Mouse (Mus musculus) neural tube, embryonic 11.5 days (tissue): ENCODE measurements at regions not wholly inside any gene's neighbourhood (a gene's known extent, or its start where the extent isn't known, plus 50 kb on each side); places are given as distances from the start of the nearest gene placed in this dataset.

Experiments
- ATAC-seq: fragments of 200-750 bp; cut with Nextera tagmentation; 2 replicates; pipeline ENCODE4 v1.8.0; 2017; ENCODE audit warnings: moderate number of reproducible peaks, mild to moderate bottlenecking, moderate TSS enrichment, moderate library complexity; ENCODE audit not compliant: insufficient read depth, low FRiP score, low TSS enrichment
- DNase-seq: peaks from one replicate; pipeline ENCODE4 v3.0.0-alpha.2; 2015; ENCODE audit warnings: low spot score
- H3K27ac ChIP-seq: fragments of 300-500 bp; sonication (generic); 2 replicates; pipeline ENCODE4 v1.5.1; 2014; ENCODE audit warnings: low read depth, mild to moderate bottlenecking, low read length
- H3K27me3 ChIP-seq: fragments of 300-500 bp; sonication (generic); 2 replicates; pipeline ENCODE4 v1.6.1; 2014; ENCODE audit warnings: mild to moderate bottlenecking, low read length, mixed read lengths; ENCODE audit not compliant: control insufficient read depth, insufficient read depth
- H3K36me3 ChIP-seq: fragments of 300-500 bp; sonication (generic); 2 replicates; pipeline ENCODE4 v1.6.1; 2014; ENCODE audit warnings: mild to moderate bottlenecking, low read length, moderate library complexity, mixed read lengths; ENCODE audit not compliant: control insufficient read depth, insufficient read depth
- H3K4me1 ChIP-seq: fragments of 300-500 bp; sonication (generic); 2 replicates; pipeline ENCODE4 v1.6.1; 2014; ENCODE audit warnings: low read length, mixed read lengths; ENCODE audit not compliant: control insufficient read depth, insufficient read depth
- H3K4me2 ChIP-seq: fragments of 300-500 bp; sonication (generic); 2 replicates; pipeline ENCODE4 v1.6.1; 2014; ENCODE audit warnings: low read depth, mild to moderate bottlenecking, moderate library complexity
- H3K4me3 ChIP-seq: fragments of 300-500 bp; sonication (generic); 2 replicates; pipeline ENCODE4 v1.5.1; 2014; ENCODE audit warnings: low read depth, low read length
- H3K9ac ChIP-seq: fragments of 300-500 bp; sonication (generic); 2 replicates; pipeline ENCODE4 v1.6.1; 2014; ENCODE audit warnings: mild to moderate bottlenecking, low read length
- H3K9me3 ChIP-seq: fragments of 300-500 bp; sonication (generic); 2 replicates; pipeline ENCODE4 v1.6.1; 2016; ENCODE audit warnings: low read length; ENCODE audit not compliant: control insufficient read depth
- WGBS: fragments of 180-500 bp; shearing (Covaris S2); extraction: QIAGEN DNeasy Blood & Tissue Kit; methylation state at CpG from one replicate; pipeline ENCODE4 v1.1.7; 2014; 5-methylcytosine and 5-hydroxymethylcytosine counted together

DNA sequence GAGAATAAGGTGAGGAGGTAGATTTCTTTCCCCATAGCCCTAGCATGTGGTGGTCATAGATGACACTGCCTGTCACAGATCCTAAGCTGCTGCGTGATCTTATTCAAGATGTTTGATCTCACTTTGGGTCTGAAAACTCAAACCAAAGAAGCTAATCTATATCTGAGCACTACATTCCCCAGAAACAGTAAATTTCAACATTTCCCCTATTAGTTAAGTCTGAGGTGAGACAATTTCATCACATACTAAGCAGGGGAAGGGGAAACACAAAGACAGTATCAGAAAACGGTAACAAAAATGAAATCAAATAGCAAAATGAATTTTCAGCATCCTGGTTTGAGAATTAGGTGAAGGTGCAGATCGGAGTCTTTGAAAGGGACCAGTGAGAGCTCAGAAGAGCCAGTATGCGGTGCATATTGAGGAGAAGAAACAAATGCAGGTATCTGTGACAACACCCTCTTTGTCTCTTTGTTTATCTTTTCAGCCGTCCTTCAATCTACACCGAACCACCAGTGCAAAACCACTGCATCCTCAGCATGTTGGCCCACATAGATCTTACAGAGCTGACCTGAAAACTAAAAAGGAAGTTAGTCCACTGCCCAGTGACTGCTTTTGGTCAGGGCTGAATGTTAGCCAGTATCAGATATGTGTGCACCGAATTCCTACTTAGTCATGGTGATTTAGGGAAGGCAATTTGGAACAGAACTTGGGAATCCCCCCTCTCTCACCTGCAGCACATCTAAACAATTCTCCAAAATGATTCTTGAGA is 247.0 kb downstream of the Ets1 start:
- Histone ChIP-seq H3K9ac (no peak overlapping the region), H3K4me2 (no peak overlapping the region), H3K4me1 (no peaks in the 10 kb centered on the region), H3K36me3 (no peaks in the 10 kb centered on the region), H3K27ac (no peak overlapping the region), H3K9me3 (no peaks in the 10 kb centered on the region), H3K27me3 (no peaks in the 10 kb centered on the region), H3K4me3 (no peak overlapping the region)
- 77% methylated on average over 7 of the region's 7 CpGs for WGBS
- ATAC-seq, result no peak
- no peak for DNase-seq

GRCm38 (mm10) chr9:32886008-32886650 is 250.1 kb downstream of the Ets1 start:
- no peak for ATAC-seq
- 54% methylated on average over 6 of the region's 6 CpGs for WGBS
- DNase-seq, result peak; percentile 19
- H3K36me3 ChIP-seq, result no peaks in the 10 kb centered on the region
- no peaks in the 10 kb centered on the region for H3K4me1 ChIP-seq
- H3K9ac ChIP-seq, result no peak overlapping the region
- H3K27ac ChIP-seq, result no peak overlapping the region
- no peak overlapping the region for H3K4me3 ChIP-seq
- H3K27me3 ChIP-seq, result no peaks in the 10 kb centered on the region
- no peaks in the 10 kb centered on the region for H3K9me3 ChIP-seq
- no peak overlapping the region for H3K4me2 ChIP-seq

GRCm38 (mm10) chr9:32899801-32900200 is 263.8 kb downstream of the Ets1 start:
- DNase-seq, result no peak
- Histone ChIP-seq H3K36me3 (no peaks in the 10 kb centered on the region), H3K27me3 (no peaks in the 10 kb centered on the region), H3K4me2 (no peak overlapping the region), H3K27ac (no peak overlapping the region), H3K9me3 (no peaks in the 10 kb centered on the region), H3K9ac (no peak overlapping the region), H3K4me1 (no peaks in the 10 kb centered on the region), H3K4me3 (no peak overlapping the region)
- no peak for ATAC-seq
- WGBS, result 28% methylated on average over 4 of the region's 4 CpGs

GRCm38 (mm10) chr9:32901287-32901686 is 265.3 kb downstream of the Ets1 start:
- no peak overlapping the region for H3K27ac ChIP-seq
- no peaks in the 10 kb centered on the region for H3K27me3 ChIP-seq
- no peaks in the 10 kb centered on the region for H3K36me3 ChIP-seq
- H3K4me1 ChIP-seq, result no peaks in the 10 kb centered on the region
- no peaks in the 10 kb centered on the region for H3K9me3 ChIP-seq
- no peak overlapping the region for H3K4me3 ChIP-seq
- 42% methylated on average over 4 of the region's 4 CpGs for WGBS
- no peak for ATAC-seq
- peak; percentile 16 for DNase-seq
- no peak overlapping the region for H3K9ac ChIP-seq
- no peak overlapping the region for H3K4me2 ChIP-seq

- H3K9ac ChIP-seq, result no peak overlapping the region
- H3K36me3 ChIP-seq, result no peaks in the 10 kb centered on the region
- H3K27me3 ChIP-seq, result no peaks in the 10 kb centered on the region
- H3K4me1 ChIP-seq, result no peaks in the 10 kb centered on the region
- no peak overlapping the region for H3K4me2 ChIP-seq
- ATAC-seq (no peak), DNase-seq (no peak)
- no peaks in the 10 kb centered on the region for H3K9me3 ChIP-seq
- H3K27ac ChIP-seq, result no peak overlapping the region
- H3K4me3 ChIP-seq, result no peak overlapping the region
- 80% methylated on average over 8 of the region's 8 CpGs for WGBS
Measured at GRCm38 (mm10) chr9:32906233-32906872, 270.3 kb downstream of the Ets1 start.

- ATAC-seq, result no peak
- no peaks in the 10 kb centered on the region for H3K9me3 ChIP-seq
- no peaks in the 10 kb centered on the region for H3K27me3 ChIP-seq
- no peak for DNase-seq
- no peak overlapping the region for H3K4me3 ChIP-seq
- H3K4me1 ChIP-seq, result no peaks in the 10 kb centered on the region
- WGBS, result 88% methylated on average over 7 of the region's 7 CpGs
- no peak overlapping the region for H3K27ac ChIP-seq
- H3K36me3 ChIP-seq, result no peaks in the 10 kb centered on the region
- H3K4me2 ChIP-seq, result no peak overlapping the region
- H3K9ac ChIP-seq, result no peak overlapping the region
Measured at GRCm38 (mm10) chr9:32910641-32911040, 274.6 kb downstream of the Ets1 start.

DNA sequence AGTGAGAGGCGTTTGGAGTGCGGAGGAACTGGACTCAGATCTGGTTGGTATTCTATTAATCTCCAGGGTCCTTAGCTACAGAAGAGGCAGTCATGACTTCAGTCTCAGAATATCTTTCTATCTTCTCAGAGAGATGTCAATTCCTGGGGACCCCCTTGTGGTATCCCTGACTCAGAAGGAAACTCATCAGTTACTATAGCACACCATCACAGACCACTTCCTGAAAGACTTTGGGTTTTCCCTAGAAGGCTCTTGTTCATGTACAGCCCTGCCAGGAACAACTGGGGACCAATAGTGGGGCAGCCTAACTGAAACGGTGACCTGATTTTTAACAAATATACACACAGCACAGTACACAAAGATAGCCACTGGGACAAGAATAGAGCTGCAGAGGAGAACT is 279.6 kb downstream of the Ets1 start:
- H3K4me1 ChIP-seq, result no peaks in the 10 kb centered on the region
- no peak overlapping the region for H3K4me2 ChIP-seq
- no peaks in the 10 kb centered on the region for H3K9me3 ChIP-seq
- no peak overlapping the region for H3K4me3 ChIP-seq
- ATAC-seq (no peak), DNase-seq (no peak)
- H3K36me3 ChIP-seq, result no peaks in the 10 kb centered on the region
- WGBS, result 79% methylated on average over 3 of the region's 3 CpGs
- H3K27ac ChIP-seq, result no peak overlapping the region
- no peaks in the 10 kb centered on the region for H3K27me3 ChIP-seq
- no peak overlapping the region for H3K9ac ChIP-seq

- Histone ChIP-seq H3K27ac (no peak overlapping the region), H3K4me2 (no peak overlapping the region), H3K9me3 (no peaks in the 10 kb centered on the region), H3K4me3 (no peak overlapping the region), H3K36me3 (no peaks in the 10 kb centered on the region), H3K4me1 (no peaks in the 10 kb centered on the region), H3K9ac (no peak overlapping the region), H3K27me3 (no peaks in the 10 kb centered on the region)
- ATAC-seq (no peak), DNase-seq (no peak)
- 93% methylated on average over 3 of the region's 3 CpGs for WGBS
Measured at GRCm38 (mm10) chr9:32916731-32917130, 280.7 kb downstream of the Ets1 start.

GRCm38 (mm10) chr9:32923925-32924324 is 287.9 kb downstream of the Ets1 start:
- Histone ChIP-seq H3K4me1 (no peaks in the 10 kb centered on the region), H3K4me2 (no peak overlapping the region), H3K27me3 (no peaks in the 10 kb centered on the region), H3K4me3 (no peak overlapping the region), H3K9ac (no peak overlapping the region), H3K27ac (no peak overlapping the region), H3K36me3 (no peaks in the 10 kb centered on the region), H3K9me3 (no peaks in the 10 kb centered on the region)
- DNase-seq, result no peak
- no peak for ATAC-seq
